In genomic region chr12:70043421-70043820, GRCm38 (mm10) we compare ENCODE assay signal across 15 mouse cellular contexts. TPM values are rescaled to one million over a fixed set of nuclear protein-coding genes. Genes with fewer than 3 reads are reported as not detected.
DNase-seq lines count a peak whose midpoint lies in the region; ATAC-seq and TF ChIP-seq lines count a peak whose summit lies in the region.
"Had no signal": no experiment of that assay in that cellular context is flagged by ENCODE, and none has a peak within 500 bp of the region (broad histone marks: within the 10 kb centered on the region; RNA-seq: fewer than 3 reads in every experiment).

No protein-coding gene starts in this region.

- H3K9ac ChIP-seq in forebrain, embryonic 15.5 days (replicated peaks), result no peak overlapping the region
- H3K9ac ChIP-seq in forebrain, embryonic 11.5 days (ENCODE audit: low read length), result no peak overlapping the region
- H3K9ac ChIP-seq: embryonic facial prominence, embryonic 12.5 days; liver, postnatal 0 days; neural tube, embryonic 12.5 days had no signal

- DNase-seq in forebrain, embryonic 11.5 days (ENCODE audit: low spot score), result no peak
- peak; percentile 30 to 38 for DNase-seq in layer of hippocampus, postnatal 10 days (ENCODE audit: low spot score in 2 of 2)
- peak; percentile 87 for DNase-seq in right cerebral cortex, adult 18-20 months
- DNase-seq in thymus, postnatal 0 days (ENCODE audit: low spot score), result no peak
- no peak for DNase-seq in heart, postnatal 14 days
- DNase-seq: adrenal gland, adult 8-10 months; kidney, adult 8-10 months; liver, postnatal 0 days; thymus, adult 18-20 months had no signal

- H3K36me3 ChIP-seq in forebrain, embryonic 15.5 days, result peaks cover 71% of the 10 kb centered on the region
- H3K36me3 ChIP-seq in forebrain, embryonic 11.5 days (ENCODE audit: control insufficient read depth, insufficient read depth, low read length), result no peaks in the 10 kb centered on the region; the same call in 1 of the 2 replicates

- H3K27me3 ChIP-seq in forebrain, embryonic 15.5 days, result no peaks in the 10 kb centered on the region
- H3K27me3 ChIP-seq in forebrain, embryonic 11.5 days (ENCODE audit: control insufficient read depth, insufficient read depth, low read length), result no peaks in the 10 kb centered on the region
- H3K27me3 ChIP-seq: embryonic facial prominence, embryonic 12.5 days; megakaryocyte, embryonic 14.5 days; neural tube, embryonic 12.5 days had no signal

- ATAC-seq in forebrain, embryonic 15.5 days (replicated peaks), result no peak
- no peak for ATAC-seq in forebrain, embryonic 11.5 days (replicated peaks; ENCODE audit: low FRiP score)
- no peak for ATAC-seq in granulocyte monocyte progenitor cell, adult 5-6 weeks (replicated peaks; ENCODE audit: poor library complexity, severe bottlenecking)
- ATAC-seq: liver, postnatal 0 days had no signal

- H3K4me3 ChIP-seq in forebrain, embryonic 15.5 days, result no peak overlapping the region
- no peak overlapping the region for H3K4me3 ChIP-seq in forebrain, embryonic 11.5 days (ENCODE audit: low read depth, low read length)
- no peak overlapping the region for H3K4me3 ChIP-seq in cortical plate, adult 2 months (ENCODE audit: insufficient read depth, low read length)
- H3K4me3 ChIP-seq: embryonic facial prominence, embryonic 12.5 days; megakaryocyte, embryonic 14.5 days; neural tube, embryonic 12.5 days had no signal

- H3K4me1 ChIP-seq in forebrain, embryonic 15.5 days, result peaks cover 3% of the 10 kb centered on the region; the same call in 1 of the 2 replicates
- no peaks in the 10 kb centered on the region for H3K4me1 ChIP-seq in forebrain, embryonic 11.5 days (replicated peaks; ENCODE audit: control insufficient read depth, insufficient read depth, low read length)
- H3K4me1 ChIP-seq in cortical plate, adult 2 months (ENCODE audit: control insufficient read depth, insufficient read depth, low read length), result peaks cover 2% of the 10 kb centered on the region; the same call in 1 of the 2 replicates
- H3K4me1 ChIP-seq: embryonic facial prominence, embryonic 12.5 days; neural tube, embryonic 12.5 days had no signal

- 84% methylated on average over 13 of the region's 13 CpGs for WGBS in forebrain, embryonic 15.5 days
- 93% methylated on average over 13 of the region's 13 CpGs for WGBS in forebrain, embryonic 11.5 days

- H3K4me2 ChIP-seq in forebrain, embryonic 15.5 days (replicated peaks), result no peak overlapping the region
- H3K4me2 ChIP-seq in forebrain, embryonic 11.5 days (ENCODE audit: low read depth, low read length, severe bottlenecking), result no peak overlapping the region
- H3K4me2 ChIP-seq: embryonic facial prominence, embryonic 12.5 days; neural tube, embryonic 12.5 days had no signal

- TF ChIP-seq POLR2A in cortical plate, adult 2 months (IDR thresholded peaks at IDR 0.05; ENCODE audit: extremely low read depth, insufficient read depth, low read length), result peak; percentile 51; the same call in 1 of the 2 replicates

- no peak for TF ChIP-seq CTCF in cortical plate, adult 2 months (IDR thresholded peaks at IDR 0.05; ENCODE audit: extremely low read depth, insufficient read depth, low read length)

- H3K27ac ChIP-seq in forebrain, embryonic 15.5 days (replicated peaks), result peak overlapping the region; percentile 53
- no peak overlapping the region for H3K27ac ChIP-seq in forebrain, embryonic 11.5 days (ENCODE audit: low read depth, low read length)
- H3K27ac ChIP-seq in cortical plate, adult 2 months (ENCODE audit: insufficient read depth, low read length), result peak overlapping the region; percentile 67
- H3K27ac ChIP-seq: embryonic facial prominence, embryonic 12.5 days; neural tube, embryonic 12.5 days had no signal

- H3K9me3 ChIP-seq in forebrain, embryonic 15.5 days, result no peaks in the 10 kb centered on the region
- H3K9me3 ChIP-seq in forebrain, embryonic 11.5 days (ENCODE audit: control insufficient read depth, low read length), result no peaks in the 10 kb centered on the region
- H3K9me3 ChIP-seq: embryonic facial prominence, embryonic 12.5 days; megakaryocyte, embryonic 14.5 days; neural tube, embryonic 12.5 days had no signal

- intact Hi-C loops in heart, postnatal 14 days (cut with DNase I), result no loop called here

RNA-seq across cellular contexts. Expression of gene Sav1, which starts 56.6 kb away (rescaled TPM):
- 4.1 TPM in 2 replicates for polyA plus RNA-seq in forebrain, embryonic 15.5 days (2015; fragmentation: Nextera tagmentation; extraction: Ambion mirVana)
- 9.7 and 10.2 TPM in 2 replicates for polyA plus RNA-seq in forebrain, embryonic 11.5 days (2014; fragmentation: Nextera tagmentation; extraction: Ambion mirVana)
- polyA plus RNA-seq in cortical plate, adult 2 months (2012; rRNA removed), result 19.9 and 20.1 TPM in 2 replicates
- 10 to 100 TPM; 18.7 to 19.3 TPM for total RNA-seq in layer of hippocampus, postnatal 10 days (2021)
- polyA plus RNA-seq in thymus, postnatal 0 days (2015; fragmentation: Nextera tagmentation; extraction: Ambion mirVana), result 5.1 and 5.5 TPM in 2 replicates
- total RNA-seq in granulocyte monocyte progenitor cell, adult 5-6 weeks (2014; fragmentation: Nextera tagmentation), result 47.7 and 59.2 TPM in 2 replicates
- total RNA-seq in granulocyte monocyte progenitor cell, adult 5-6 weeks (2017), result 27.9 and 33.9 TPM in 2 replicates
- 10 to 100 TPM; 30.0 to 31.4 TPM for total RNA-seq in heart, postnatal 14 days (2021)

Comparison
In these comparisons a context has a peak if more than half of its experiments do, and no peak if none do; other contexts are left out.
1. DNase-seq: peak in layer of hippocampus, postnatal 10 days (2 of 2) and right cerebral cortex, adult 18-20 months (single experiment); none in forebrain, embryonic 11.5 days (single experiment), thymus, postnatal 0 days (single experiment) and heart, postnatal 14 days (0 of 2).